Mouse (Mus musculus): ENCODE results near the gene Olfr699. TPM values are rescaled to one million over a fixed set of nuclear protein-coding genes. Genes with fewer than 3 reads are reported as not detected.
"Not testable (repeated sequence)": the region's sequence is repeated elsewhere in the genome, so short reads cannot be mapped to it uniquely, and the experiment has no call there.

Gene Olfr699
- polyA plus RNA-seq (2012; rRNA removed): not detected in 2 replicates

GRCm38 (mm10) chr7:106793098-106793497 is at the start of gene Olfr699:
Gene Olfr699 (minus strand): TSS chr7:106793198.
- Histone ChIP-seq H3K27ac (ENCODE audit: insufficient read depth, low read length) (no peak within 1 kb of the TSS), H3K4me3 (replicated peaks; ENCODE audit: insufficient read depth, low read depth, low read length) (no peak within 1 kb of the TSS), H3K4me1 (ENCODE audit: control insufficient read depth, insufficient read depth, low read length) (no peaks in the 10 kb centered on the region), H3K27me3 (ENCODE audit: control insufficient read depth, insufficient read depth, low read length) (no peaks in the 10 kb centered on the region)
- TF ChIP-seq CTCF (IDR thresholded peaks at IDR 0.05; ENCODE audit: borderline replicate concordance, insufficient read depth, low read depth, low read length) (no peak), POLR2A (IDR thresholded peaks at IDR 0.05; ENCODE audit: borderline replicate concordance, insufficient read depth, low read length) (no peak)
- no peak for DNase-seq
- 71% methylated on average over 1 of the region's 1 CpGs for WGBS

- no peak for DNase-seq
- no peak within 1 kb of the TSS for H3K27ac ChIP-seq (ENCODE audit: insufficient read depth, low read length)
- no peaks in the 10 kb centered on the region for H3K27me3 ChIP-seq (ENCODE audit: control insufficient read depth, insufficient read depth, low read length)
- TF ChIP-seq CTCF (IDR thresholded peaks at IDR 0.05; ENCODE audit: borderline replicate concordance, insufficient read depth, low read depth, low read length): no peak
- no peak for TF ChIP-seq POLR2A (IDR thresholded peaks at IDR 0.05; ENCODE audit: borderline replicate concordance, insufficient read depth, low read length)
- H3K4me1 ChIP-seq (ENCODE audit: control insufficient read depth, insufficient read depth, low read length): no peaks in the 10 kb centered on the region
- H3K4me3 ChIP-seq (replicated peaks; ENCODE audit: insufficient read depth, low read depth, low read length): no peak within 1 kb of the TSS
Measured at GRCm38 (mm10) chr7:106833793-106834192, 40.8 kb upstream of the Olfr699 start, which contains the start of gene Olfr702. Gene Olfr702 (minus strand): TSS chr7:106833893.

- no peak for DNase-seq
- no peak for TF ChIP-seq CTCF (IDR thresholded peaks at IDR 0.05; ENCODE audit: borderline replicate concordance, insufficient read depth, low read depth, low read length)
- no peak for TF ChIP-seq POLR2A (IDR thresholded peaks at IDR 0.05; ENCODE audit: borderline replicate concordance, insufficient read depth, low read length)
Measured at GRCm38 (mm10) chr7:106818414-106818813, 25.4 kb upstream of the Olfr699 start.

GRCm38 (mm10) chr7:106815775-106816174 is 22.8 kb upstream of the Olfr699 start:
- no peaks in the 10 kb centered on the region for H3K4me1 ChIP-seq (ENCODE audit: control insufficient read depth, insufficient read depth, low read length)
- TF ChIP-seq POLR2A (IDR thresholded peaks at IDR 0.05; ENCODE audit: borderline replicate concordance, insufficient read depth, low read length) (no peak), CTCF (IDR thresholded peaks at IDR 0.05; ENCODE audit: borderline replicate concordance, insufficient read depth, low read depth, low read length) (no peak)
- no peak for DNase-seq
- no peak overlapping the region for H3K27ac ChIP-seq (ENCODE audit: insufficient read depth, low read length)
- 54% methylated on average over 2 of the region's 2 CpGs for WGBS
- no peaks in the 10 kb centered on the region for H3K27me3 ChIP-seq (ENCODE audit: control insufficient read depth, insufficient read depth, low read length)
- H3K4me3 ChIP-seq (replicated peaks; ENCODE audit: insufficient read depth, low read depth, low read length): no peak overlapping the region

More at GRCm38 (mm10) chr7:106818414-106818813, 25.4 kb upstream of the Olfr699 start:
- no peaks in the 10 kb centered on the region for H3K4me1 ChIP-seq (ENCODE audit: control insufficient read depth, insufficient read depth, low read length)
- H3K27ac ChIP-seq (ENCODE audit: insufficient read depth, low read length): no peak overlapping the region
- no peaks in the 10 kb centered on the region for H3K27me3 ChIP-seq (ENCODE audit: control insufficient read depth, insufficient read depth, low read length)
- no peak overlapping the region for H3K4me3 ChIP-seq (replicated peaks; ENCODE audit: insufficient read depth, low read depth, low read length)

GRCm38 (mm10) chr7:106813829-106814228 is 20.8 kb upstream of the Olfr699 start, which contains the start of gene Olfr701:
Gene Olfr701 (plus strand): TSS chr7:106814129.
- no peak within 1 kb of the TSS for H3K4me3 ChIP-seq (replicated peaks; ENCODE audit: insufficient read depth, low read depth, low read length)
- DNase-seq: no peak
- no peaks in the 10 kb centered on the region for H3K27me3 ChIP-seq (ENCODE audit: control insufficient read depth, insufficient read depth, low read length)
- H3K4me1 ChIP-seq (ENCODE audit: control insufficient read depth, insufficient read depth, low read length): no peaks in the 10 kb centered on the region
- TF ChIP-seq POLR2A (IDR thresholded peaks at IDR 0.05; ENCODE audit: borderline replicate concordance, insufficient read depth, low read length): no peak
- H3K27ac ChIP-seq (ENCODE audit: insufficient read depth, low read length): no peak within 1 kb of the TSS
- WGBS: 60% methylated on average over 2 of the region's 2 CpGs

GRCm38 (mm10) chr7:106808734-106809133 is 15.7 kb upstream of the Olfr699 start, which contains the start of gene Olfr700:
Gene Olfr700 (minus strand): TSS chr7:106808834.
- no peaks in the 10 kb centered on the region for H3K4me1 ChIP-seq (ENCODE audit: control insufficient read depth, insufficient read depth, low read length)
- WGBS: 78% methylated on average over 1 of the region's 1 CpGs
- DNase-seq: no peak
- H3K27me3 ChIP-seq (ENCODE audit: control insufficient read depth, insufficient read depth, low read length): no peaks in the 10 kb centered on the region
- no peak within 1 kb of the TSS for H3K4me3 ChIP-seq (replicated peaks; ENCODE audit: insufficient read depth, low read depth, low read length)
- H3K27ac ChIP-seq (ENCODE audit: insufficient read depth, low read length): no peak within 1 kb of the TSS
- TF ChIP-seq CTCF (IDR thresholded peaks at IDR 0.05; ENCODE audit: borderline replicate concordance, insufficient read depth, low read depth, low read length) (no peak), POLR2A (IDR thresholded peaks at IDR 0.05; ENCODE audit: borderline replicate concordance, insufficient read depth, low read length) (no peak)

- Histone ChIP-seq H3K4me3 (replicated peaks; ENCODE audit: insufficient read depth, low read depth, low read length) (no peak overlapping the region), H3K27me3 (ENCODE audit: control insufficient read depth, insufficient read depth, low read length) (no peaks in the 10 kb centered on the region), H3K4me1 (ENCODE audit: control insufficient read depth, insufficient read depth, low read length) (no peaks in the 10 kb centered on the region), H3K27ac (ENCODE audit: insufficient read depth, low read length) (no peak overlapping the region)
- no peak for DNase-seq
- TF ChIP-seq POLR2A (IDR thresholded peaks at IDR 0.05; ENCODE audit: borderline replicate concordance, insufficient read depth, low read length) (no peak), CTCF (IDR thresholded peaks at IDR 0.05; ENCODE audit: borderline replicate concordance, insufficient read depth, low read depth, low read length) (no peak)
Measured at GRCm38 (mm10) chr7:106788330-106788729, 4.7 kb downstream of the Olfr699 start.

GRCm38 (mm10) chr7:106761008-106761407 is 32.0 kb downstream of the Olfr699 start:
- H3K4me3 ChIP-seq (replicated peaks; ENCODE audit: insufficient read depth, low read depth, low read length); H3K27ac ChIP-seq (ENCODE audit: insufficient read depth, low read length); DNase-seq; H3K27me3 ChIP-seq (ENCODE audit: control insufficient read depth, insufficient read depth, low read length); H3K4me1 ChIP-seq (ENCODE audit: control insufficient read depth, insufficient read depth, low read length): not testable (repeated sequence)
- WGBS: 93% methylated on average over 2 of the region's 2 CpGs
